In the genomic region with DNA sequence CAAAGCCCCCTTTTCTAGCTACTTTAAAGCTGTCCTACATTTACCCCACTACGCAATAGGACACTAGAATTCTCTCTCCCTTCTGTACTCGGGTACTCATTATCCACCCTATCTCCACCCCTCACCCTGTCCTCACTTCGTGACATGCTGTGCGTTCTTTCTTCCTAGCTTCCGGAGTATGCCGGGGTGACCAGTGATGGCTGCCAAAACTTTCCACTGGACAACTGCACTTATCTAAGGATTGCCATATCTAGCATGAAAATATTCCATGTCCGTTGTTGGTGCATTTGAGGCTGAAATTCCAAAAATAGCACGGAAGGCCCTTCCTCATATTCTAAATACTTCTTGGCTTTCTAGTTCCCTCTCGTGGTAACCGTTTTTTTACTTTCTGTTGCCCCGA, we compare ENCODE assay signal across 16 mouse cellular contexts. TPM values are rescaled to one million over a fixed set of nuclear protein-coding genes. Genes with fewer than 3 reads are reported as not detected.
DNase-seq lines count a peak whose midpoint lies in the region.
"Had no signal": no experiment of that assay in that cellular context is flagged by ENCODE, and none has a peak within 500 bp of the region (broad histone marks: within the 10 kb centered on the region; RNA-seq: fewer than 3 reads in every experiment).

No protein-coding gene starts in this region.

- peak; percentile 10 for DNase-seq in heart, adult 18-20 months
- DNase-seq in heart, adult 8-10 months (ENCODE audit: low spot score): no peak
- DNase-seq in lung, postnatal 10 days: peak; percentile 10
- DNase-seq in lung, postnatal 14 days: no peak
- peak; percentile 22 to 29 for DNase-seq in heart, postnatal 10 days
- no peak for DNase-seq in ovary, adult 18-20 months (ENCODE audit: low spot score)
- no peak for DNase-seq in Muller cell, postnatal 12 days (ENCODE audit: inconsistent ontology term)
- DNase-seq in urinary bladder, postnatal 10 days (ENCODE audit: low spot score): no peak
- DNase-seq: adrenal gland, postnatal 36 days; cerebellum, adult 11 months; cerebellum, adult 9-11 months; gastrocnemius, postnatal 10 days; kidney, adult 11 months; kidney, postnatal 4 days; liver, embryonic 13.5 days; thymus, adult 2 months had no signal

- intact Hi-C loops in heart, postnatal 10 days (cut with DNase I): loop anchor here (5.0 to 10.0 kb wide), 3 partner anchors 77 to 1540 kb away; no protein-coding TSS in a partner anchor

RNA-seq across cellular contexts. Expression of gene Slc9a9, which starts 54.5 kb away (rescaled TPM):
- 1 to 10 TPM; 1.6 to 2.4 TPM for total RNA-seq in heart, adult 18-20 months (2021)
- total RNA-seq in heart, adult 8-10 months (2022): 1 to 10 TPM; 1.7 to 3.0 (median 2.4) TPM
- 1 to 10 TPM; 2.7 to 2.8 TPM for total RNA-seq in heart, postnatal 10 days (2021)

Comparison
In these comparisons a context has a peak if more than half of its experiments do, and no peak if none do; other contexts are left out.
1. DNase-seq: peak in heart, adult 18-20 months (2 of 2), lung, postnatal 10 days (single experiment) and heart, postnatal 10 days (2 of 2); none in heart, adult 8-10 months (single experiment), lung, postnatal 14 days (single experiment), ovary, adult 18-20 months (single experiment), Muller cell, postnatal 12 days (single experiment) and urinary bladder, postnatal 10 days (single experiment).